Mouse (Mus musculus) forebrain, embryonic 11.5 days (tissue): ENCODE measurements at regions not wholly inside any gene's neighbourhood (a gene's known extent, or its start where the extent isn't known, plus 50 kb on each side); places are given as distances from the start of the nearest gene placed in this dataset.

Source experiments
- ATAC-seq: fragments of 200-750 bp; cut with Nextera tagmentation; replicated peaks from 2 replicates; pipeline ENCODE4 v1.8.0; 2017; ENCODE audit warnings: moderate TSS enrichment; ENCODE audit not compliant: low FRiP score
- DNase-seq: peaks from one replicate; pipeline ENCODE4 v3.0.0-alpha.2; 2017; ENCODE audit warnings: low spot score
- H3K27ac ChIP-seq: fragments of 300-500 bp; sonication (generic); 2 replicates; pipeline ENCODE4 v1.5.1; 2014; ENCODE audit warnings: low read depth, low read length
- H3K27me3 ChIP-seq: fragments of 300-500 bp; sonication (generic); 2 replicates; pipeline ENCODE4 v1.6.1; 2014; ENCODE audit warnings: mild to moderate bottlenecking, low read length, mixed read lengths; ENCODE audit not compliant: control insufficient read depth, insufficient read depth
- H3K36me3 ChIP-seq: fragments of 300-500 bp; sonication (generic); 2 replicates; pipeline ENCODE4 v1.6.1; 2014; ENCODE audit warnings: mild to moderate bottlenecking, low read length, moderate library complexity, mixed read lengths; ENCODE audit not compliant: control insufficient read depth, insufficient read depth
- H3K4me1 ChIP-seq: fragments of 300-500 bp; sonication (generic); replicated peaks from 2 replicates; pipeline ENCODE4 v1.6.1; 2014; ENCODE audit warnings: low read length, mixed read lengths; ENCODE audit not compliant: control insufficient read depth, insufficient read depth
- H3K4me2 ChIP-seq: fragments of 300-500 bp; sonication (generic); 2 replicates; pipeline ENCODE4 v1.6.1; 2014; ENCODE audit warnings: low read depth, mild to moderate bottlenecking, low read length, moderate library complexity, mixed read lengths; ENCODE audit not compliant: severe bottlenecking
- H3K4me3 ChIP-seq: fragments of 300-500 bp; sonication (generic); 2 replicates; pipeline ENCODE4 v1.5.1; 2014; ENCODE audit warnings: low read depth, low read length
- H3K9ac ChIP-seq: fragments of 300-500 bp; sonication (generic); 2 replicates; pipeline ENCODE4 v1.6.1; 2014; ENCODE audit warnings: low read length
- H3K9me3 ChIP-seq: fragments of 300-500 bp; sonication (generic); 2 replicates; pipeline ENCODE4 v1.6.1; 2016; ENCODE audit warnings: low read length, mixed read lengths; ENCODE audit not compliant: control insufficient read depth
- WGBS: fragments of 180-500 bp; shearing (Covaris S2); extraction: QIAGEN DNeasy Blood & Tissue Kit; methylation state at CpG from one replicate; pipeline ENCODE4 v1.1.7; 2014; 5-methylcytosine and 5-hydroxymethylcytosine counted together

GRCm38 (mm10) chr2:7840612-7841011 lies 331.2 kb upstream of the Celf2 start:
- Histone ChIP-seq H3K9me3 (no peaks in the 10 kb centered on the region), H3K4me2 (no peak overlapping the region), H3K9ac (no peak overlapping the region), H3K4me3 (no peak overlapping the region), H3K27ac (no peak overlapping the region), H3K27me3 (no peaks in the 10 kb centered on the region), H3K36me3 (no peaks in the 10 kb centered on the region), H3K4me1 (no peaks in the 10 kb centered on the region)
- no peak for DNase-seq
- ATAC-seq = no peak
- WGBS = 69% methylated on average over 1 of the region's 1 CpGs

DNA sequence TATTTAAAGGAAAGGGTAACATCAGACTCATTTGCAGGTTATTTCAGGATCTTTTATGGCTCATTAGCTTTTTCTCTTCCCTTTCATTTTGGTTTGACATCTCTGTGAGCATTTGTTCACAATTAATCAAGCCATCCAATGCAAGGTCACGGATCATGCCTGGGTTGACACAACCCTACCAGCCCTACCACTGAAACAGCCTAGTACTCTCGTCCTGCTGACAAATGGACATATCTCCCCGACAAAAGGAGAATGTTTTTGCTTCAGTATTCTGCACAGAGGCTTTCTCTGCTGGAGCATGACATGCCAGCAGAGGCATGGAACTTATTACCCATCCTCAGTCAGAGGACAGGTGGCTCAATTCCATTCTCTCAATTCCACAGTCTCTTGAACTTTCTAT lies 328.5 kb upstream of the Celf2 start:
- ATAC-seq (no peak), DNase-seq (no peak)
- Histone ChIP-seq H3K4me2 (no peak overlapping the region), H3K9ac (no peak overlapping the region), H3K9me3 (no peaks in the 10 kb centered on the region), H3K4me3 (no peak overlapping the region), H3K36me3 (no peaks in the 10 kb centered on the region), H3K27me3 (no peaks in the 10 kb centered on the region), H3K27ac (no peak overlapping the region), H3K4me1 (no peaks in the 10 kb centered on the region)
- 77% methylated on average over 3 of the region's 3 CpGs for WGBS

DNA sequence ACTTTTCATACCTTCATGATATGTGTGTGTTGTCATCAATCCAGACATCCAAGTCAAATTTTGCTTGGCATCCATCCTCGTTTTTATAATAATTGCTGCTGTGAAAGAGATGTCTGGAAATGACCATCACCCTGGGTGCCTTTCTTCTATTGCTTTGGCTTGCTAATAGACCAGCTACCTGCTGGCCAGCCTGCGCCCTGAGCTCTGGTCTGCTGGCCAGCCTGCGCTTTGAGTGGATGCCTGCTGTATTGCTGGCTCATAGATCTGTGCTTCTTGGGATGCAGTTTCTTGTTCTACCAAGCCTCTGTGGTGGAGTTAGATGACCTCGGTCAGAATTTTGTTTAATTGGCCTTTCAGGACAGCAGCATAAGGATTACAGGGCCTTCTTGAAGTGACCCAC lies 321.9 kb upstream of the Celf2 start:
- no peaks in the 10 kb centered on the region for H3K27me3 ChIP-seq
- H3K4me3 ChIP-seq = no peak overlapping the region
- no peak overlapping the region for H3K27ac ChIP-seq
- no peaks in the 10 kb centered on the region for H3K9me3 ChIP-seq
- DNase-seq (no peak), ATAC-seq (no peak)
- H3K36me3 ChIP-seq = no peaks in the 10 kb centered on the region
- no peaks in the 10 kb centered on the region for H3K4me1 ChIP-seq
- H3K4me2 ChIP-seq = no peak overlapping the region
- WGBS = 80% methylated on average over 4 of the region's 4 CpGs
- H3K9ac ChIP-seq = no peak overlapping the region

DNA sequence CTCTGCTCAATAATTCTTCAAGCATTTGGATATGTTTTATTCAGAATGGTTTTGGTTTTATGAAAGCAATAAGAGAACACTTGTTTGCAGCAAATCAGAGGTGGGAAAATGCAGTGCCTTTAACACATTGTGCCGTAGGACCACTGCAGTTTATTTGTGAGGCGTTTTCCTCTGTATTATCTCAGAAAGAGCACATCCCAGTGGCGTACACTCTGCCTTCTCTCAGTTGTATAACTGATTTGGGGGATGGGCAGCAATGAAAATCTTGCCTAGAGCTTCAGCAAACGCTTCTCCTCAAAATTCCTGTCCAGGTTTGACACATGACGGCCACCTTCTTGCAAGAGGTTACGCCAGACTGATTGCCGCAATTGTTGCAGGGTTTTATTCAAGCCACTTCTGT lies 316.9 kb upstream of the Celf2 start:
- no peak overlapping the region for H3K4me2 ChIP-seq
- WGBS = 78% methylated on average over 7 of the region's 7 CpGs
- ATAC-seq (no peak), DNase-seq (no peak)
- no peak overlapping the region for H3K27ac ChIP-seq
- no peak overlapping the region for H3K9ac ChIP-seq
- H3K36me3 ChIP-seq = no peaks in the 10 kb centered on the region
- H3K9me3 ChIP-seq = no peaks in the 10 kb centered on the region
- H3K4me3 ChIP-seq = no peak overlapping the region
- H3K27me3 ChIP-seq = no peaks in the 10 kb centered on the region
- H3K4me1 ChIP-seq = no peaks in the 10 kb centered on the region

- H3K9me3 ChIP-seq = no peaks in the 10 kb centered on the region
- no peaks in the 10 kb centered on the region for H3K4me1 ChIP-seq
- no peak overlapping the region for H3K4me2 ChIP-seq
- no peak for ATAC-seq
- H3K9ac ChIP-seq = no peak overlapping the region
- no peak for DNase-seq
- no peak overlapping the region for H3K27ac ChIP-seq
- no peak overlapping the region for H3K4me3 ChIP-seq
- no peaks in the 10 kb centered on the region for H3K36me3 ChIP-seq
- WGBS = 80% methylated on average over 2 of the region's 2 CpGs
- H3K27me3 ChIP-seq = no peaks in the 10 kb centered on the region
Observed at GRCm38 (mm10) chr2:7796415-7796814, 287.1 kb upstream of the Celf2 start.

GRCm38 (mm10) chr2:7792456-7793145 lies 283.2 kb upstream of the Celf2 start:
- H3K9me3 ChIP-seq = no peaks in the 10 kb centered on the region
- no peak overlapping the region for H3K4me3 ChIP-seq
- DNase-seq (no peak), ATAC-seq (no peak)
- no peak overlapping the region for H3K27ac ChIP-seq
- H3K36me3 ChIP-seq = no peaks in the 10 kb centered on the region
- H3K4me1 ChIP-seq = no peaks in the 10 kb centered on the region
- no peaks in the 10 kb centered on the region for H3K27me3 ChIP-seq
- H3K4me2 ChIP-seq = no peak overlapping the region
- 84% methylated on average over 2 of the region's 2 CpGs for WGBS
- H3K9ac ChIP-seq = no peak overlapping the region

GRCm38 (mm10) chr2:7778610-7779009 lies 269.2 kb upstream of the Celf2 start:
- 59% methylated on average over 2 of the region's 2 CpGs for WGBS
- no peak for DNase-seq
- Histone ChIP-seq H3K4me1 (no peaks in the 10 kb centered on the region), H3K9me3 (no peaks in the 10 kb centered on the region), H3K4me3 (no peak overlapping the region), H3K4me2 (no peak overlapping the region), H3K36me3 (no peaks in the 10 kb centered on the region), H3K9ac (no peak overlapping the region), H3K27me3 (no peaks in the 10 kb centered on the region), H3K27ac (no peak overlapping the region)
- ATAC-seq = no peak

- H3K9ac ChIP-seq = no peak overlapping the region
- no peaks in the 10 kb centered on the region for H3K36me3 ChIP-seq
- no peak overlapping the region for H3K4me3 ChIP-seq
- H3K9me3 ChIP-seq = no peaks in the 10 kb centered on the region
- no peak overlapping the region for H3K4me2 ChIP-seq
- H3K27ac ChIP-seq = no peak overlapping the region
- 69% methylated on average over 8 of the region's 8 CpGs for WGBS
- ATAC-seq = no peak
- H3K4me1 ChIP-seq = no peaks in the 10 kb centered on the region
- DNase-seq = no peak
- no peaks in the 10 kb centered on the region for H3K27me3 ChIP-seq
Observed at GRCm38 (mm10) chr2:7734097-7734730, 224.9 kb upstream of the Celf2 start.

- no peak overlapping the region for H3K4me3 ChIP-seq
- 90% methylated on average over 1 of the region's 1 CpGs for WGBS
- H3K4me2 ChIP-seq = no peak overlapping the region
- no peaks in the 10 kb centered on the region for H3K9me3 ChIP-seq
- ATAC-seq (no peak), DNase-seq (no peak)
- H3K27me3 ChIP-seq = no peaks in the 10 kb centered on the region
- H3K27ac ChIP-seq = no peak overlapping the region
- H3K4me1 ChIP-seq = no peaks in the 10 kb centered on the region
- H3K9ac ChIP-seq = no peak overlapping the region
- H3K36me3 ChIP-seq = no peaks in the 10 kb centered on the region
Observed at GRCm38 (mm10) chr2:7730960-7731359, 221.6 kb upstream of the Celf2 start.
